Mouse (Mus musculus): Measurements from ENCODE around the gene Rnase10. TPM values are rescaled to one million over a fixed set of nuclear protein-coding genes. Genes with fewer than 3 reads are reported as not detected.
"Not testable (repeated sequence)": the region's sequence is repeated elsewhere in the genome, so short reads cannot be mapped to it uniquely, and the experiment has no call there.

Rnase10 gene
- polyA plus RNA-seq (2016; fragmentation: Nextera tagmentation; extraction: Ambion mirVana): 0.10 TPM in 1 of 2 replicates, not detected in the other

DNA sequence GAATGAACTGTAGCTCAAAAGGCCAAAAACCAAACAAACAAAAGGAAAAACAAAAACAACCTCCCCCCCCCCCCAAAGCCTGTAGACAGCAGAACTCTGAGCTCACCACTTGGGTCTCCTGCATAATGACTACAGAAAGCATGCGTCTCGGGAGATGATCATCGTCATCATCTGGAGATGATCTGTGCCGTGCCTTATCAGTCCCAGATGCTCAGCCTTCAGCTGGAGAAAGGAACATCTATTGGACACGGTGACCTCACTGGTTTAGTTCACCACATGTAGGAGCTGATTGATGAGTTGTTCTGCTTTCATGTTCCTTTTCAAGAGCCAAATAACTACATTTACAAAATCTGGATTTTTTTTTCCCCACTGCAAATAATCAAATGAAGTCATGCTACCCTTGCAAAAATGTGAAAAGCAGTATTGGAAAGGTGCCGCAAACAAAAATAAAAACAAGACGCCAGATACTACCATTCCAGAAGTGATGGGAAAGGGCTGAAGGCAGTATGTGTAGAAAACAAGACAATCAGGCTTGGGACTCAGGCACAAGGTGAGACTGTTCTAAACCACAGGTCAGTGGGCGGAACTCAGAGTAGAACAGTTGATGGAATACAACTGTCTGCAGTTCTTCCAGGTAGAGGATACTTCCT, at the start of gene Rnase10:
TSS of gene Rnase10 (plus strand) at position 600 of the 650 bp plus-strand sequence.
- no peak for DNase-seq (ENCODE audit: low spot score)
- WGBS: 82% methylated on average over 8 of the region's 8 CpGs
- Histone ChIP-seq H3K4me3 (no peak within 1 kb of the TSS), H3K36me3 (no peaks in the 10 kb centered on the region), H3K4me1 (replicated peaks) (no peaks in the 10 kb centered on the region), H3K27ac (no peak within 1 kb of the TSS), H3K9me3 (no peaks in the 10 kb centered on the region), H3K27me3 (ENCODE audit: insufficient read depth, poor library complexity, severe bottlenecking) (no peaks in the 10 kb centered on the region)

GRCm38 (mm10) chr14:50958289-50958995, 49.1 kb upstream of the Rnase10 start:
- not testable (repeated sequence) for DNase-seq (ENCODE audit: low spot score); H3K27me3 ChIP-seq (ENCODE audit: insufficient read depth, poor library complexity, severe bottlenecking); H3K9me3 ChIP-seq; H3K4me3 ChIP-seq; H3K36me3 ChIP-seq; H3K4me1 ChIP-seq (replicated peaks); H3K27ac ChIP-seq
- WGBS: 90% methylated on average over 5 of the region's 5 CpGs

DNA sequence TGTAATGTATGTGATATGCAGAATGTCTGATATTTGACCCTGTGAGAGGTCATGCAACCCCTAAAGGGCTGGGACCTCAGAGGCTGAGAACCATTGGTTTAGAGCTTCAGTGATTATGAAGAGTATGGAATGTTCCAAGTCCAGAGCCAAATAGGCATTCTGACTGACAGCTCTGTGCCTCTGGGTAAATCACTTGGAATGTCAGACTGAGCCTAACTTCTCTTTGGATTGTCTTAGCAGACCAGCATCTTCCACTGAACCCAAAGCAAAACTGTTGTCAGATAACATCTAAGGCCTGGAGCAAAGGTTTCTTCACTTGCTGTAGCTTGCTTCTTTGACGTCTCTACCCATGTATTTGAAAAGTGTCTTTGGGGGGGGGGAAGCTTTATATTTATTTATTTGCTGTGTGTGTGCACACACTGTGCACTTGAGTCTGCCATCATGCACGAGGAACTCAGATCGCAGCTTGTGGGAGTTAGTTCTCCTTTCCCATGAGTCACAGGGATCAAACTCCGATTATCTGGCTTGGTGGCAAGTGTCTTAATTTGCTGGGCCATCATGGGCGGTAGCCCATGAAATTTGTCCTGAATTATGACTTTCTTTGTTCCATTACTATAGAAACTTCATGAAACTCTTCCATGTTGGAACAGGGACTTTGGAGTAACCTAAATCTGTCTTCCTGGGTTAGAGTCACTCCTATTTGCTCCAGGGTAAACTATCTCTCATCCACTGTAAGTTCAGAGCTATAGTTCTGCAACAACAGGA, 39.2 kb upstream of the Rnase10 start:
- no peaks in the 10 kb centered on the region for H3K9me3 ChIP-seq
- H3K27ac ChIP-seq: no peak overlapping the region
- no peak overlapping the region for H3K4me3 ChIP-seq
- H3K36me3 ChIP-seq: no peaks in the 10 kb centered on the region
- DNase-seq (ENCODE audit: low spot score): no peak
- H3K4me1 ChIP-seq (replicated peaks): peaks cover 23% of the 10 kb centered on the region
- 79% methylated on average over 5 of the region's 5 CpGs for WGBS
- no peaks in the 10 kb centered on the region for H3K27me3 ChIP-seq (ENCODE audit: insufficient read depth, poor library complexity, severe bottlenecking)

GRCm38 (mm10) chr14:50969041-50969440, 38.5 kb upstream of the Rnase10 start:
- WGBS: 22% methylated on average over 1 of the region's 1 CpGs
- no peak for DNase-seq (ENCODE audit: low spot score)
- Histone ChIP-seq H3K9me3 (no peaks in the 10 kb centered on the region), H3K4me1 (replicated peaks) (peaks cover 23% of the 10 kb centered on the region), H3K36me3 (no peaks in the 10 kb centered on the region), H3K27me3 (ENCODE audit: insufficient read depth, poor library complexity, severe bottlenecking) (no peaks in the 10 kb centered on the region), H3K27ac (peak overlapping the region; percentile 65), H3K4me3 (peak overlapping the region; percentile 12; the same call in 1 of the 2 replicates)

DNA sequence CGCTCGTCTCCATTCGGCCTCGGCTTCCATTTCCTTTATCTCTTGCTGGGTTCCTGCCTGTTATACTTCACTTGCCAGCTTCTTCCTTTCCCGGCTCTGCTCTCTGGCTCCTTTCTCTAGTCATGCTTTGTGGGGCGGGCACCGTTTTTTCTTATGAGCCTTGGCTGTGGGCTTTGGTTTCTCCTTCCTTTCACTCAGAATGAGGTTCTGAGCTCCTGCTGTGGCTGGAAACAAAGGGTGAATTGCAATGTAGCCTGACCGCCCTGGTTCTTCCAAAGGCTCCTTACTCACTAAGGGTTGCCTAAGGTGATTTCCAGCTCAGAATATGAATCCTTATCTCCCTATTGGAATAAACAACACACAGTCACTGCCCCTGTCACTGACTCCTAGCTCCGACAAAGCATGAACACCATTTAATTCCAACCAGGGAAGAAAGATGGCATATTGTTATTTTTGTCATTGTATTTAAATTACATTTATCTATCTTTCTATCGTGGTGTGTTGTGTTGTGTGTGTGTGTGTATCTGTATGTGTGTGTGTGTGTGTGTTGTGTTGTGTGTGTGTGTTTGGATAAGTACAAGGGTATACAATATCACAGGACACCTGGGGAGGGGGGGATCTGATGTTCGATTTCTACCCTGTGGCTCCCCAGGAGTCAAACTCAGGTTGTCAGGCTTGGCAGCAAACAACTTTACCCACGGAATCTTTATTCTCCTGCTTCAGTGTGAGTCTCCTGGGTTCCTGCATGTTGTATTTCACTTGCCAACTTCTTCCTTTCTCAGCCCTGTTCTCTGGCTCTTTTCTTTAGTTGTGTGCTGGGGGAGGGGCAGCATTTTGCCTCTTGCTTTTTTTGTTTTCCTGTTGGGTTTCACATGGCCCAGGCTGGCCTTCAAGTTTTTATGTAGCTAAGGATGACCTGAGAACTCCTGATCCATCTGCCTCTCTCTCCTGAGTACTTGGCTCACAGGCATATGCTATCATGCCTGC, 37.7 kb upstream of the Rnase10 start:
- peaks cover 23% of the 10 kb centered on the region for H3K4me1 ChIP-seq (replicated peaks)
- peak overlapping the region; percentile 65 for H3K27ac ChIP-seq
- 19% methylated on average over 12 of the region's 12 CpGs for WGBS
- H3K9me3 ChIP-seq: no peaks in the 10 kb centered on the region
- DNase-seq (ENCODE audit: low spot score): peak; percentile 20
- peak overlapping the region; percentile 12; the same call in 1 of the 2 replicates for H3K4me3 ChIP-seq
- H3K27me3 ChIP-seq (ENCODE audit: insufficient read depth, poor library complexity, severe bottlenecking): no peaks in the 10 kb centered on the region
- no peaks in the 10 kb centered on the region for H3K36me3 ChIP-seq

DNA sequence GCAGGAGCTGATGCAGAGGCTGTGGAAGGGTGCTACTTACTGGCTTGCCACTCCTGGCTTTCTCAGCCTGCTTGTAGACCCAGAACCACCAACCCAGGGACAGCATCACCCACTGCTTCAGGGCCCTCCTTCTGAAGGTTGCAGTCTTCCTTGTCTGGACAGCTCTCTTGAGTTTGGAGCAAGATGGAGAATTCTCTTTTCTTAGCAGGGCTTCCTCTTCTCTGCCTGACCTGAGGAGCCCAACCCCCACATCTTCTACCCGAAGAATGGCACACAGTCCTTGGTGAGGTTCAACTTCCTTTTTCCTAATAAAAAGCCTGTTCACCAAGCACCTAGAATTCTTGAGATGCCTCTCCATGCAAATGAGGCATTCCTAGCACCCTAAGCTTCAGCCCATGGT, 36.7 kb upstream of the Rnase10 start:
- Histone ChIP-seq H3K27ac (no peak overlapping the region), H3K27me3 (ENCODE audit: insufficient read depth, poor library complexity, severe bottlenecking) (no peaks in the 10 kb centered on the region), H3K4me1 (replicated peaks) (peaks cover 23% of the 10 kb centered on the region), H3K36me3 (no peaks in the 10 kb centered on the region), H3K4me3 (no peak overlapping the region), H3K9me3 (no peaks in the 10 kb centered on the region)
- WGBS: 92% methylated on average over 1 of the region's 1 CpGs
- no peak for DNase-seq (ENCODE audit: low spot score)

- not testable (repeated sequence) for H3K9me3 ChIP-seq; H3K4me3 ChIP-seq; DNase-seq (ENCODE audit: low spot score); H3K27ac ChIP-seq; H3K36me3 ChIP-seq; H3K27me3 ChIP-seq (ENCODE audit: insufficient read depth, poor library complexity, severe bottlenecking)
- WGBS: 90% methylated on average over 5 of the region's 5 CpGs
- H3K4me1 ChIP-seq (replicated peaks): peaks cover 35% of the 10 kb centered on the region
Measured at GRCm38 (mm10) chr14:50973054-50973453, 34.5 kb upstream of the Rnase10 start.

DNA sequence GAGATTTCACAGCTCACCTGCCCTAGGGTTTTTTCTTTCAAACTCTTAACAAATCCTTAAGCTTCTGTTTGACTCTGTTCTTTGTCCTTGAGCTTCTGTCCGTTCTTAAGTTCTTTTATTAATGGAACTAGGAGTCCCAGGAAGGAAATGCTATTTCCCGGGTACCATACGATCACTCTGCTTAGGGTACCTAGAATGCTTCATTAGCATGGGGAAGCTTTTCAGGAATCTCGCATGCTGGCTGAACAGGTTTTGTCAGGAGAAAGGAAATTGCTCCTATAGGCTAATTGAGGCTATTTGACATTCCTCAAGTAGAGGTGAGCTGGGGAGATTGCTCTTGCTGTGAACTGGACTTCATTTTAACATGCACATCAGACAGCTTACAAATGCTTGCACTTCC, 33.9 kb upstream of the Rnase10 start:
- peaks cover 29% of the 10 kb centered on the region for H3K4me1 ChIP-seq (replicated peaks)
- H3K27ac ChIP-seq: no peak overlapping the region
- no peaks in the 10 kb centered on the region for H3K36me3 ChIP-seq
- DNase-seq (ENCODE audit: low spot score): no peak
- no peaks in the 10 kb centered on the region for H3K9me3 ChIP-seq
- no peak overlapping the region for H3K4me3 ChIP-seq
- 67% methylated on average over 4 of the region's 4 CpGs for WGBS
- no peaks in the 10 kb centered on the region for H3K27me3 ChIP-seq (ENCODE audit: insufficient read depth, poor library complexity, severe bottlenecking)

DNA sequence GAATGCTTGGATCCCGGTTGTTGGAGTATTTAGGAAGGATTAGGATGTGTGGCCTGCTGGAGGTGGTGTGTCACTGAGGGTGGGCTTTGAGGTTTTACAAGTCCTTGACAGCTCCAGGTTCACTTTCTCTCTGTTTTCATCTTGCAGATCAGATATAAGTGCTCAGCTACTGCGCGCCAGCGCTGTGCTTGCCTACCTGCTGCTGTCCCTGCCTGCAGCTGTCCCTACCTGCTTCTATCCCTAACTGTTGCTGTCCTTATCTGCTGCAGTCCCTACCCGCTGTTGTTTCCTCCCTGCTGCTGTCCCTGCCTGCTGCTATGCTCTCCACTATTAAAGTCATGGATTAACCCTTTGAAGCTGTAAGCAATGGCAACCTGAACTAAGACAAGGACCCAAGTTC, 32.5 kb upstream of the Rnase10 start:
- Histone ChIP-seq H3K27ac (no peak overlapping the region), H3K4me1 (replicated peaks) (peaks cover 16% of the 10 kb centered on the region), H3K4me3 (no peak overlapping the region), H3K9me3 (no peaks in the 10 kb centered on the region), H3K36me3 (no peaks in the 10 kb centered on the region), H3K27me3 (ENCODE audit: insufficient read depth, poor library complexity, severe bottlenecking) (no peaks in the 10 kb centered on the region)
- WGBS: 59% methylated on average over 5 of the region's 5 CpGs
- no peak for DNase-seq (ENCODE audit: low spot score)

GRCm38 (mm10) chr14:50976674-50977073, 30.9 kb upstream of the Rnase10 start:
- peak; percentile 31 for DNase-seq (ENCODE audit: low spot score)
- H3K4me3 ChIP-seq: peak overlapping the region; percentile 23
- H3K27ac ChIP-seq: peak overlapping the region; percentile 73
- peaks cover 13% of the 10 kb centered on the region for H3K4me1 ChIP-seq (replicated peaks)
- no peaks in the 10 kb centered on the region for H3K27me3 ChIP-seq (ENCODE audit: insufficient read depth, poor library complexity, severe bottlenecking)
- H3K9me3 ChIP-seq: no peaks in the 10 kb centered on the region
- no peaks in the 10 kb centered on the region for H3K36me3 ChIP-seq
- WGBS: 20% methylated on average over 9 of the region's 9 CpGs

DNA sequence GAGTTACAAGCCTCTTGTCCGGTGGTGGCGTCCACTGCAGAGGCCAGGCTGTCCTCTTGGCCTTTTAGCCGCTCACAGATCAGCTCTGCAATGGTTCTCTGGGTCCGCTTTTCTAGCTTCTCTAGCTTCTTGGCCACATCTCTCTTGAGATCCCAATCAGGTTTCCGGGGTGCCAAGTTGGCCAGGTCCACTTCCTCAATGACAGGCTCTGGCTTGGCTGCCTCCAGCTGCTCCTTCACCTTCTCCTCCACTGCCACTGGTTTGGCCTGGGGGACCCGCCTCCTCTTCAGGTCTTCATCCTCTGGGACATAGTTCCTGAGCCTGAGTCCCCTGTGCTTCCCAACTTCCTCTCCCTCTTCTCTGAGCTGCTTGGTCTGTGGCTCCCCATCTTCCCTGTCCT, 29.1 kb upstream of the Rnase10 start:
- not testable (repeated sequence) for H3K27me3 ChIP-seq (ENCODE audit: insufficient read depth, poor library complexity, severe bottlenecking); H3K27ac ChIP-seq; H3K9me3 ChIP-seq; H3K4me3 ChIP-seq; DNase-seq (ENCODE audit: low spot score); H3K36me3 ChIP-seq
- H3K4me1 ChIP-seq (replicated peaks): peaks cover 13% of the 10 kb centered on the region
- 90% methylated on average over 6 of the region's 6 CpGs for WGBS

DNA sequence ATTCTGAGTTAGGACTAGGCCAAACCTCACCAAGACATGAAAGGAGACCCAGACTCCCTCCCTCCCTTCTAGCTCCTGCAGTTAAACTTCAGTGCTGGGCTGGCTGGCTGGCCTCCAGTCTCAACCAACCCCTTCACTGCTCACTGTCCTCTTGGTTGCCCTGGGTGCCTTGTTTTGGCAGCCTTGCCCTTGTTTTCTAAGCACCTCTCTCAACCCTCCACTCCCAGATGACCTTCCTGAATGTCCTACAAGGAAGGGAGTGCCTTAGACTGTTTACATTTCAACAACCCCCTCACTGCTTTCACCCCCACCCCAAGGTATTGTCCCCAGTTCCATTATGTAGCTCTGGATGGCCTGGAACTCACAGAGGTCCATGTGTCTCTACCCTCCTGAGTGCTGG, 27.9 kb upstream of the Rnase10 start:
- Histone ChIP-seq H3K4me3 (no peak overlapping the region), H3K36me3 (no peaks in the 10 kb centered on the region), H3K27me3 (ENCODE audit: insufficient read depth, poor library complexity, severe bottlenecking) (no peaks in the 10 kb centered on the region), H3K4me1 (replicated peaks) (peaks cover 13% of the 10 kb centered on the region), H3K9me3 (no peaks in the 10 kb centered on the region), H3K27ac (no peak overlapping the region)
- no peak for DNase-seq (ENCODE audit: low spot score)
